ENCODE assay signal across 19 mouse cellular contexts in the genomic region with DNA sequence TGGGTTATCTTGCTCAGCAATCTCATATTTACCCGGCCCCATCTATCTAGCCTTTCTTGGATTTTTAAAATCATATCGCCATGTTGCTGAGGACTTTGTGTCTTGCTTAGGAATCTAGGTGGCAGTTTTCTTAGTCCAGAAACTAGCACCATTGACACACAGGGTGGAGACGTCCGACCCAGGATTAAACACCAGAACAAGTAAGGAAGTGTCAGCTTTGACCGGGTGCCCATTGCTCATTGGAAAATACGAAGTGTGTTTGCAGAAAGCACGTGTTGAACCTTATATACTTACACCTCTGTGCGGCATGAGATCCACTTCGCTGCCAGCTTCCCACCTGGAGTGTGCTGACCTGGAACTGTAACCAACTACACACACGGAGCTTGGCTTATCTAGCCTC. TPM values are rescaled to one million over a fixed set of nuclear protein-coding genes. Genes with fewer than 3 reads are reported as not detected.
A peak's percentile ranks its signal among the peaks of the same experiment; 100 is the strongest.
DNase-seq lines count a peak whose midpoint lies in the region; ATAC-seq lines count a peak whose summit lies in the region.
"Had no signal": no experiment of that assay in that cellular context is flagged by ENCODE, and none has a peak within 500 bp of the region (broad histone marks: within the 10 kb centered on the region; RNA-seq: fewer than 3 reads in every experiment).

No protein-coding gene starts in this region.

- H3K4me3 ChIP-seq in heart, embryonic 10.5 days: no peak overlapping the region
- no peak overlapping the region for H3K4me3 ChIP-seq in heart, embryonic 14.5 days (ENCODE audit: control insufficient read depth in 1 of 2, insufficient read depth in 1 of 2, low read depth in 1 of 2, low read length in 2 of 2)
- H3K4me3 ChIP-seq: embryonic facial prominence, embryonic 12.5 days; hindbrain, embryonic 13.5 days had no signal

- intact Hi-C loops in heart, postnatal 25 days (cut with DNase I): no loop called here
- intact Hi-C loops in heart, postnatal 14 days (cut with DNase I): no loop called here

- no peaks in the 10 kb centered on the region for H3K27me3 ChIP-seq in heart, embryonic 10.5 days (ENCODE audit: insufficient read depth, poor library complexity, severe bottlenecking)
- H3K27me3 ChIP-seq in heart, embryonic 14.5 days (ENCODE audit: control insufficient read depth, insufficient read depth, low read length): no peaks in the 10 kb centered on the region
- H3K27me3 ChIP-seq: embryonic facial prominence, embryonic 12.5 days; hindbrain, embryonic 13.5 days had no signal

- no peaks in the 10 kb centered on the region for H3K9me3 ChIP-seq in heart, embryonic 10.5 days
- H3K9me3 ChIP-seq in heart, embryonic 14.5 days (ENCODE audit: control insufficient read depth, low read length): no peaks in the 10 kb centered on the region
- H3K9me3 ChIP-seq: embryonic facial prominence, embryonic 12.5 days; hindbrain, embryonic 13.5 days had no signal

- no peak overlapping the region for H3K9ac ChIP-seq in heart, embryonic 14.5 days (ENCODE audit: low read length)
- H3K9ac ChIP-seq: embryonic facial prominence, embryonic 12.5 days; forebrain, postnatal 0 days; hindbrain, embryonic 13.5 days had no signal

- no peaks in the 10 kb centered on the region for H3K36me3 ChIP-seq in heart, embryonic 10.5 days
- no peaks in the 10 kb centered on the region for H3K36me3 ChIP-seq in heart, embryonic 14.5 days (ENCODE audit: control insufficient read depth, insufficient read depth, low read length)
- H3K36me3 ChIP-seq: embryonic facial prominence, embryonic 12.5 days; hindbrain, embryonic 13.5 days had no signal

- H3K27ac ChIP-seq in heart, embryonic 10.5 days: peak overlapping the region; percentile 80
- H3K27ac ChIP-seq in heart, embryonic 14.5 days (replicated peaks in 1 of 2; ENCODE audit: control insufficient read depth in 1 of 2, insufficient read depth in 1 of 2, low read depth in 2 of 2, low read length in 2 of 2): peak overlapping the region; percentile 10 to 86
- H3K27ac ChIP-seq: embryonic facial prominence, embryonic 12.5 days; hindbrain, embryonic 13.5 days; hindbrain, postnatal 0 days; kidney, postnatal 0 days had no signal

- WGBS in heart, embryonic 10.5 days: 90% methylated on average over 10 of the region's 10 CpGs
- WGBS in heart, embryonic 14.5 days: 89% methylated on average over 10 of the region's 10 CpGs

- peaks cover 32% of the 10 kb centered on the region for H3K4me1 ChIP-seq in heart, embryonic 10.5 days
- H3K4me1 ChIP-seq in heart, embryonic 14.5 days (ENCODE audit: control insufficient read depth in 2 of 2, insufficient read depth in 2 of 2, low read length in 2 of 2): peaks cover 22 to 28% of the 10 kb centered on the region in 2 experiments
- H3K4me1 ChIP-seq: embryonic facial prominence, embryonic 12.5 days had no signal

- ATAC-seq in heart, embryonic 14.5 days (ENCODE audit: insufficient number of reproducible peaks, insufficient read depth, low FRiP score, low read depth): no peak
- ATAC-seq: hindbrain, postnatal 0 days had no signal

- peak; percentile 16 to 37 for DNase-seq in cerebellum, postnatal 14 days
- DNase-seq in cerebellum, adult 11 months: no peak
- DNase-seq in heart, embryonic 10.5 days (ENCODE audit: low spot score): no peak
- no peak for DNase-seq in heart, postnatal 25 days (ENCODE audit: low spot score)
- DNase-seq in heart, postnatal 14 days: no peak
- DNase-seq in adrenal gland, adult 8-10 months: no peak
- DNase-seq: adrenal gland, adult 2 months; adrenal gland, postnatal 36 days; cerebellum, adult 11-12 months; forebrain, postnatal 0 days; gastrocnemius, postnatal 14 days; kidney, adult 11 months; kidney, adult 9 months; kidney, postnatal 36 days had no signal

- 0 out of 2 replicates have a peak overlapping the region, but pooled peaks have one; percentile 45 for H3K4me2 ChIP-seq in heart, embryonic 14.5 days (ENCODE audit: low read length)
- H3K4me2 ChIP-seq: embryonic facial prominence, embryonic 12.5 days; hindbrain, embryonic 13.5 days had no signal

RNA-seq across cellular contexts. Expression of a gene that starts 57.5 kb away (rescaled TPM):
- polyA plus RNA-seq in heart, embryonic 10.5 days (2016; fragmentation: Nextera tagmentation; extraction: Ambion mirVana): 24.7 and 35.8 TPM in 2 replicates
- 1 to 10 TPM; 1.4 to 1.5 TPM for total RNA-seq in heart, postnatal 25 days (2021)
- 9.1 and 9.8 TPM in 2 replicates for polyA plus RNA-seq in heart, embryonic 14.5 days (2014; fragmentation: Nextera tagmentation; extraction: Ambion mirVana)
- total RNA-seq in heart, postnatal 14 days (2021): 1 to 10 TPM; 1.9 to 2.6 TPM
- total RNA-seq in adrenal gland, adult 8-10 months (2022): 10 to 100 TPM; 37.7 to 86.6 (median 48.4) TPM

Comparison
In these comparisons a context has a peak if more than half of its experiments do, and no peak if none do; other contexts are left out.
1. DNase-seq: peak in cerebellum, postnatal 14 days (2 of 2); none in cerebellum, adult 11 months (single experiment), heart, embryonic 10.5 days (single experiment), heart, postnatal 25 days (single experiment), heart, postnatal 14 days (0 of 2) and adrenal gland, adult 8-10 months (single experiment).
2. RNA of a gene that starts 57.5 kb away (total RNA-seq): 37.7 to 86.6 TPM in adrenal gland, adult 8-10 months; 1.9 to 2.6 TPM in heart, postnatal 14 days and 1.4 to 1.5 TPM in heart, postnatal 25 days; every median in the first group is over 10 times any median in the second.